Mouse (Mus musculus) hindbrain, embryonic 16.5 days (tissue): Measurements from ENCODE around the gene Gm28845. TPM values are rescaled to one million over a fixed set of nuclear protein-coding genes. Genes with fewer than 3 reads are reported as not detected.
"Not testable (repeated sequence)": the region's sequence is repeated elsewhere in the genome, so short reads cannot be mapped to it uniquely, and the experiment has no call there.

ENCODE experiments used
- ATAC-seq: fragments of 200-750 bp; cut with Nextera tagmentation; 2 replicates; pipeline ENCODE4 v1.8.0; 2017; ENCODE audit warnings: moderate TSS enrichment, moderate library complexity
- H3K27ac ChIP-seq: fragments of 300-500 bp; sonication (generic); 2 replicates; pipeline ENCODE4 v1.5.1; 2014; ENCODE audit warnings: low read depth, mild to moderate bottlenecking, control low read depth, low read length, moderate library complexity
- H3K27me3 ChIP-seq: fragments of 300-500 bp; sonication (generic); replicated peaks from 2 replicates; pipeline ENCODE4 v1.6.1; 2014; ENCODE audit warnings: low read length; ENCODE audit not compliant: control insufficient read depth, insufficient read depth
- H3K36me3 ChIP-seq: fragments of 300-500 bp; sonication (generic); 2 replicates; pipeline ENCODE4 v1.6.1; 2014; ENCODE audit warnings: mild to moderate bottlenecking, low read length, moderate library complexity, mixed read lengths; ENCODE audit not compliant: control insufficient read depth, insufficient read depth
- H3K4me1 ChIP-seq: fragments of 300-500 bp; sonication (generic); 2 replicates; pipeline ENCODE4 v1.6.1; 2014; ENCODE audit warnings: low read depth, low read length; ENCODE audit not compliant: control insufficient read depth, insufficient read depth
- H3K4me2 ChIP-seq: fragments of 300-500 bp; sonication (generic); 2 replicates; pipeline ENCODE4 v1.6.1; 2014; ENCODE audit warnings: mild to moderate bottlenecking, low read length, control low read depth, moderate library complexity
- H3K4me3 ChIP-seq: fragments of 300-500 bp; sonication (generic); 2 replicates; pipeline ENCODE4 v1.5.1; 2014; ENCODE audit warnings: mild to moderate bottlenecking, low read length, control low read depth, moderate library complexity
- H3K9ac ChIP-seq: fragments of 300-500 bp; sonication (generic); 2 replicates; pipeline ENCODE4 v1.6.1; 2014; ENCODE audit warnings: low read depth, mild to moderate bottlenecking, control low read depth, low read length, moderate library complexity
- H3K9me3 ChIP-seq: fragments of 300-500 bp; sonication (generic); 2 replicates; pipeline ENCODE4 v1.6.1; 2014; ENCODE audit warnings: mild to moderate bottlenecking, low read length, moderate library complexity; ENCODE audit not compliant: control insufficient read depth
- WGBS: fragments of 180-500 bp; shearing (Covaris S2); extraction: QIAGEN DNeasy Blood & Tissue Kit; methylation state at CpG from one replicate; pipeline ENCODE4 v1.1.7; 2014; 5-methylcytosine and 5-hydroxymethylcytosine counted together
- polyA plus RNA-seq: library from polyadenylated mRNA; unstranded; fragments of >200 nt; fragmentation: Nextera tagmentation; extraction: Ambion mirVana; gene quantifications from 2 replicates; pipeline ENCODE4 v1.2.1, GENCODE M21; 2015

The Gm28845 gene
- polyA plus RNA-seq, 1 experiment from 2014 or later, result 0.99 TPM

DNA sequence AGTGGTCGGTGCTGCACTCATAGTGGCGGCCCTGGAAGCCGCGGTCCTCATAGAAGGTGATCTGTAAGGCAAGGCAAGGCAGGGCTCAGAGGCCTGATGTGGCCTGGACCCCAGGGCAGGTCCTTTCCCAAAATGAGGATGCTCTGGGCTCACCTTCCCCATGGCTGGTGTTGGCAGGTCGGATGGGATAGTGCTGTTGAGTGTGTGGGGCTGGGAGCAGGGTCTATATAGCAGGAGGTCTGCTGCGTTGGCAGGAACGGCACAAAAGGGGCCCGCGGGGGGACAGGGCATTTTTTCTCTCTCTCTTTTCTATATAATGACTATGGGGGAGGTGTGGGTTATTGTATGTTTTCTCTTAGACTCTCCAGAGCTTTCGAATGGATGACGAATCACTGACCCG, 68.4 kb downstream of the Gm28845 start, which contains the start of gene Cryge:
Gene Cryge, minus strand, starts transcription at position 198 of the 400 bp plus-strand sequence.
- H3K9me3 ChIP-seq, H3K4me1 ChIP-seq, H3K36me3 ChIP-seq, H3K27me3 ChIP-seq, H3K27ac ChIP-seq, ATAC-seq, H3K4me3 ChIP-seq, H3K4me2 ChIP-seq, H3K9ac ChIP-seq: not testable (repeated sequence)
- 33% methylated on average over 10 of the region's 12 CpGs for WGBS

Other genes starting within 250 kb of the Gm28845 start
- gene Plekhm3, start 162.7 kb downstream of the Gm28845 start, polyA plus RNA-seq, result 8.7 and 9.4 TPM in 2 replicates
- gene Akr1cl, start 86.8 kb downstream of the Gm28845 start, polyA plus RNA-seq, result not detected in 2 replicates
- not detected in 2 replicates for gene Cryge, start 68.4 kb downstream of the Gm28845 start, polyA plus RNA-seq
- gene Crygd, start 56.1 kb downstream of the Gm28845 start, polyA plus RNA-seq, result not detected in 2 replicates
- gene Crygc, start 45.9 kb downstream of the Gm28845 start, polyA plus RNA-seq, result not detected in 2 replicates
- 0.26 and 0.41 TPM in 2 replicates for gene Crygb, start 37.3 kb downstream of the Gm28845 start, polyA plus RNA-seq
- 0.34 and 0.68 TPM in 2 replicates for gene Cryga, start 16.2 kb downstream of the Gm28845 start, polyA plus RNA-seq
- 2.4 and 4.0 TPM in 2 replicates for gene D630023F18Rik, start 3.7 kb upstream of the Gm28845 start, polyA plus RNA-seq
- gene Idh1, start 66.9 kb upstream of the Gm28845 start, polyA plus RNA-seq, result 484 and 497 TPM in 2 replicates
- 9.5 and 10.4 TPM in 2 replicates for gene Pikfyve, start 67.1 kb upstream of the Gm28845 start, polyA plus RNA-seq
- 3.7 and 3.8 TPM in 2 replicates for gene Pth2r, start 162.5 kb upstream of the Gm28845 start, polyA plus RNA-seq